Mouse (Mus musculus): ENCODE measurements at regions not wholly inside any gene's neighbourhood (a gene's known extent, or its start where the extent isn't known, plus 50 kb on each side); places are given as distances from the start of the nearest gene placed in this dataset.
"Not testable (repeated sequence)": the region's sequence is repeated elsewhere in the genome, so short reads cannot be mapped to it uniquely, and the experiment has no call there.

DNA sequence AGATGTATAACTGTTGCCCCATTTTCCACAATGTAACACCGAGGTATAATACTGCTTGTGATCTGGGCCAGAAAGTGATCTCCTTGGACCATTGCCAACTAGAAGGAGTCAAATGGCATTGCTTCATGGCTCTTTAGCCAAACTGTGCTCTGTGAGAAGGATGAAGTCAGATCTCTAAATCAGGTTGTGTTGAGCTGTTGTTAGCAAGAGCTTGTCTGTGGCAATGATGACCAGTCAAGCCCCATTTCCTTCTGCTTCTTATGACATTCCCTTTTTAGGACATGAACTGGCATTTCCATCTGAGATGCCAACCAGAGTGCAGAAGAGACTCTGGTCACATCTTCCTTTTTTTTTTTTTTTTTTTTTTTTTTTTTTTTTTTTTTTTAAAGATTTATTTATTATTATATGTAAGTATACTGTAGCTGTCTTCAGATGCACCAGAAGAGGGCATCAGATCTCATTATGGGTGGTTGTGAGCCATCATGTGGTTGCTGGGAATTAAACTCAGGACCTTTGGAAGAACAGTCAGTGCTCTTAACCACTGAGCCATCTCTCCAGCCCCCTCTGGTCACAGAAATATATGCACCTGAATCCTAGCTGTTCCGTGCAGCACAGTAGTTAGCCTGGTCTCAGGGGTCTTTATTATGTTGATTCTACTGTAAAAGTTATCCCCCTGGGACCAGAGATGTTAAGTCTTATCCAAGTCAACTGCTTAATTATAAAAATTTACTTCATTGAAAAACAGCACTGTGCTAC, 1329.4 kb upstream of the A1bg start:
- H3K27me3 ChIP-seq (replicated peaks); H3K4me3 ChIP-seq (replicated peaks in 1 of 3; ENCODE audit: low read depth in 2 of 3, low read length in 2 of 3, poor library complexity in 1 of 3); dilution Hi-C loops (cut with MboI; ENCODE audit: extremely low pct_ligation_motif_present, extremely low pct_unique_long_range_greater_than_20kb, low sequenced_read_pairs); H3K9ac ChIP-seq (ENCODE audit: insufficient read depth, low read depth); H3K79me2 ChIP-seq (replicated peaks; ENCODE audit: control insufficient read depth, extremely low read depth, insufficient read depth, poor library complexity, severe bottlenecking); H3K4me2 ChIP-seq (ENCODE audit: insufficient read depth, low read depth, poor library complexity, severe bottlenecking); DNase-seq (ENCODE audit: extremely low read depth): not testable (repeated sequence)
- peaks cover 32 to 90% of the 10 kb centered on the region in 2 experiments for H3K36me3 ChIP-seq (replicated peaks in 1 of 2; ENCODE audit: control insufficient read depth in 1 of 2, insufficient read depth in 1 of 2, low read length in 1 of 2)
- TF ChIP-seq ZNF384 (IDR thresholded peaks at IDR 0.05; ENCODE audit: low read depth, low read length) (peak; percentile 77), POLR2AphosphoS2 (IDR thresholded peaks at IDR 0.05; ENCODE audit: low read depth, low read length) (0 out of 2 replicates have a peak, but pooled peaks have one; percentile 35)
- in situ Hi-C loops (cut with MboI; ENCODE audit: low pct_ligation_motif_present, low pct_unique_long_range_greater_than_20kb, low sequenced_read_pairs), result loop anchor here (25.0 kb wide), 1 partner anchor 840 kb away; no protein-coding TSS in a partner anchor
- peaks cover 16% of the 10 kb centered on the region for H3K9me3 ChIP-seq (replicated peaks; ENCODE audit: low read length)
- 0 out of 2 replicates have a peak overlapping the region, but pooled peaks have one; percentile 0 for H3K27ac ChIP-seq (ENCODE audit: insufficient read depth, low read depth)
- peaks cover 26 to 87% of the 10 kb centered on the region in 2 experiments for H3K4me1 ChIP-seq (ENCODE audit: control insufficient read depth in 1 of 2, insufficient read depth in 2 of 2)

DNA sequence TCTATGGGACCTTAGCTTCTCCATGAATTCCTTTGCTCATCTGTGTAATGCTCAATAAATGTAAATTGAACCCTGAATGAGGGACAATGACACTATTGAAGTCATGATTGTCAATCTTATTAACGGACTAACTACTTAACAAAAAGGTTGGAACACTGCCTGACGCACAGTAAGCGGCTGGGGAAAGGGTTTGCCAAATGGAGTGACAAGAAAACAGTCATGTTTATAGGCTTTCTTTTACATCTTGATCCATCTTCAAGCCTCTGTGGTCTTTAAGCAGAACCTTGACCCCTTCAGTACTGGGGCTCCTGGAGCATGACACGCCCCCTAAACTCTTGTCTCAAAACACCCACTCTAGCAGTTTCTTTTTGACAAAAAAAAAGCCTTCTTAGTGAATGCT, 1326.6 kb upstream of the A1bg start:
- peaks cover 48 to 93% of the 10 kb centered on the region in 2 experiments for H3K36me3 ChIP-seq (replicated peaks in 1 of 2; ENCODE audit: control insufficient read depth in 1 of 2, insufficient read depth in 1 of 2, low read length in 1 of 2)
- TF ChIP-seq PAX5 (IDR thresholded peaks at IDR 0.05; ENCODE audit: low read length) (no peak), RCOR1 (conservative IDR thresholded peaks at IDR 0.05; ENCODE audit: low read depth, low read length) (no peak), SIN3A (IDR thresholded peaks at IDR 0.05; ENCODE audit: low read length) (peak; percentile 73), ZNF384 (IDR thresholded peaks at IDR 0.05; ENCODE audit: low read depth, low read length) (peak; percentile 77), NELFE (IDR thresholded peaks at IDR 0.05; ENCODE audit: low read depth, low read length) (peak; percentile 42; the same call in 1 of the 2 replicates), USF1 (IDR thresholded peaks at IDR 0.05; ENCODE audit: low read depth, low read length) (no peak), TBP (conservative IDR thresholded peaks at IDR 0.05; ENCODE audit: low read depth, low read length) (no peak), EP300 (IDR thresholded peaks at IDR 0.05; ENCODE audit: low read length) (peak; percentile 23; the same call in 1 of the 2 replicates), POLR2A (IDR thresholded peaks at IDR 0.05; ENCODE audit: low read depth, low read length) (0 out of 2 replicates have a peak, but pooled peaks have one; percentile 31), MAZ (IDR thresholded peaks at IDR 0.05; ENCODE audit: low read depth, low read length) (0 out of 2 replicates have a peak, but pooled peaks have one; percentile 20), MYC (IDR thresholded peaks at IDR 0.05; ENCODE audit: low read depth, low read length) (no peak), CHD1 (IDR thresholded peaks at IDR 0.05; ENCODE audit: low read depth, low read length) (peak; percentile 58; the same call in 1 of the 2 replicates), SMC3 (IDR thresholded peaks at IDR 0.05; ENCODE audit: low read depth, low read length) (0 out of 2 replicates have a peak, but pooled peaks have one; percentile 8), HCFC1 (IDR thresholded peaks at IDR 0.05; ENCODE audit: low read depth, low read length) (0 out of 2 replicates have a peak, but pooled peaks have one; percentile 9), ZMIZ1 (IDR thresholded peaks at IDR 0.05; ENCODE audit: low read depth, low read length) (peak; percentile 46; the same call in 1 of the 2 replicates), CHD2 (IDR thresholded peaks at IDR 0.05; ENCODE audit: low read length) (peak; percentile 38; the same call in 1 of the 2 replicates), ETS1 (conservative IDR thresholded peaks at IDR 0.05; ENCODE audit: low read depth, low read length) (no peak), MAX (IDR thresholded peaks at IDR 0.05; ENCODE audit: low read length) (0 out of 2 replicates have a peak, but pooled peaks have one; percentile 25), MAFK (IDR thresholded peaks at IDR 0.05; ENCODE audit: insufficient replicate concordance, low read length) (0 out of 2 replicates have a peak, but pooled peaks have one; percentile 19), TCF12 (IDR thresholded peaks at IDR 0.05; ENCODE audit: low read depth, low read length) (peak; percentile 22; the same call in 1 of the 2 replicates)
- no peak overlapping the region for H3K4me2 ChIP-seq (ENCODE audit: insufficient read depth, low read depth, poor library complexity, severe bottlenecking)
- peaks cover 40 to 90% of the 10 kb centered on the region in 2 experiments for H3K4me1 ChIP-seq (ENCODE audit: control insufficient read depth in 1 of 2, insufficient read depth in 2 of 2)
- peaks cover 4% of the 10 kb centered on the region; the same call in 1 of the 2 replicates for H3K79me2 ChIP-seq (replicated peaks; ENCODE audit: control insufficient read depth, extremely low read depth, insufficient read depth, poor library complexity, severe bottlenecking)
- H3K27ac ChIP-seq (ENCODE audit: insufficient read depth, low read depth), result peak overlapping the region; percentile 74; the same call in 1 of the 2 replicates
- H3K9me3 ChIP-seq (replicated peaks; ENCODE audit: low read length), result peaks cover 8% of the 10 kb centered on the region
- in situ Hi-C loops (cut with MboI; ENCODE audit: low pct_ligation_motif_present, low pct_unique_long_range_greater_than_20kb, low sequenced_read_pairs), result no loop called here
- DNase-seq (ENCODE audit: extremely low read depth), result no peak
- no peak overlapping the region for H3K4me3 ChIP-seq (replicated peaks in 1 of 3; ENCODE audit: low read depth in 2 of 3, low read length in 2 of 3, poor library complexity in 1 of 3)
- no peaks in the 10 kb centered on the region for H3K27me3 ChIP-seq (replicated peaks)
- dilution Hi-C loops (cut with MboI; ENCODE audit: extremely low pct_ligation_motif_present, extremely low pct_unique_long_range_greater_than_20kb, low sequenced_read_pairs), result no loop called here
- no peak overlapping the region for H3K9ac ChIP-seq (ENCODE audit: insufficient read depth, low read depth)
